Mouse (Mus musculus) right cerebral cortex, postnatal 4 days (tissue): ENCODE measurements around the gene Usf2.

Experiments used
- DNase-seq: peaks from one replicate; pipeline ENCODE4 v3.0.0-alpha.2; 2022

The Usf2 gene

GRCm38 (mm10) chr7:30956756-30957366 is at the start of gene Usf2:
Usf2 (minus strand) TSS chr7:30956803.
- DNase-seq: peak; percentile 80

GRCm38 (mm10) chr7:31002650-31003049 is 46.0 kb upstream of the Usf2 start:
- DNase-seq: no peak

- DNase-seq: peak; percentile 12
These were observed 44.0 kb upstream of the Usf2 start for GRCm38 (mm10) chr7:31000505-31001020.

- DNase-seq: no peak
These were observed 39.9 kb upstream of the Usf2 start for GRCm38 (mm10) chr7:30996491-30996890.

GRCm38 (mm10) chr7:30993986-30994385 is 37.4 kb upstream of the Usf2 start:
- DNase-seq: no peak

- no peak for DNase-seq
These were observed 35.5 kb upstream of the Usf2 start for GRCm38 (mm10) chr7:30992148-30992547.

- no peak for DNase-seq
These were observed 32.0 kb upstream of the Usf2 start for GRCm38 (mm10) chr7:30988519-30989162.

- DNase-seq: no peak
These were observed 28.8 kb upstream of the Usf2 start for GRCm38 (mm10) chr7:30985357-30985756.

- DNase-seq: no peak
These were observed 25.1 kb upstream of the Usf2 start for GRCm38 (mm10) chr7:30981703-30982102.

GRCm38 (mm10) chr7:30973501-30974289 is 17.1 kb upstream of the Usf2 start, which contains the start of gene Fam187b:
Fam187b (plus strand) TSS chr7:30973790.
- DNase-seq: peak; percentile 78

GRCm38 (mm10) chr7:30973251-30973500 is 16.6 kb upstream of the Usf2 start, which contains the start of gene Lsr:
Lsr (minus strand) TSS chr7:30973464.
- no peak for DNase-seq

GRCm38 (mm10) chr7:30972426-30973250 is 16.0 kb upstream of the Usf2 start:
- DNase-seq: no peak

- no peak for DNase-seq
These were observed 15.3 kb upstream of the Usf2 start for GRCm38 (mm10) chr7:30971901-30972300.

- no peak for DNase-seq
These were observed 12.6 kb upstream of the Usf2 start for GRCm38 (mm10) chr7:30969174-30969573.

GRCm38 (mm10) chr7:30968611-30969010 is 12.0 kb upstream of the Usf2 start:
- DNase-seq: no peak

GRCm38 (mm10) chr7:30966657-30967056 is 10.1 kb upstream of the Usf2 start:
- no peak for DNase-seq

- DNase-seq: no peak
These were observed 9.1 kb upstream of the Usf2 start for GRCm38 (mm10) chr7:30965677-30966076.

GRCm38 (mm10) chr7:30964366-30964765 is 7.8 kb upstream of the Usf2 start:
- no peak for DNase-seq

- DNase-seq: no peak
These were observed 6.3 kb upstream of the Usf2 start for GRCm38 (mm10) chr7:30962862-30963261.

- DNase-seq: no peak
These were observed 3.3 kb upstream of the Usf2 start for GRCm38 (mm10) chr7:30959786-30960349.

GRCm38 (mm10) chr7:30958866-30959487 is 2.4 kb upstream of the Usf2 start:
- no peak for DNase-seq
